Mouse (Mus musculus) spleen, postnatal 36 days (tissue): Measurements from ENCODE around the gene Wdr73.
A peak's percentile ranks its signal among the peaks of the same experiment; 100 is the strongest.

ENCODE experiments used
- DNase-seq, 2 experiments: peaks; one replicate each; pipeline ENCODE4 v3.0.0; 2022; ENCODE audit warnings: low spot score in 2 of 2, mixed read lengths in 1 of 2

The Wdr73 gene

DNA sequence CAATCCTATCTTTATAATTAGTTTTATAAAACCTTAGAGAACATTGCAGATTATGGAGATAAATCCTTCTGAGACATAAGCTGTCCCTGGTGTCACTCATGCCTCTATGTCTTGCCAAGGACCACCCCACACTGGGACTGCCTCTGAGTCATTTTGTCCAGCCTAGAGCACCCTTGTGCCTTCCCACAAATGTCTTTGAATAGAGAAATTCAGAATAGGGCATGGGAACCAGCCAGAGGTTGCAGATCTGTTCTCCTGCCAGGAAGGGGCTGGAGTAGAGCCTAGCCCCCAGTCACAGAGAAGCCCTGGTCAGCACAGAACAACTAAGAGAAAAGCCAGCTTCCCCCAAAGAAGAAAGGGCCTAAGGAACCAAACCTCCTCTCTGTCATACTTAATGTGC is 45.8 kb downstream of the Wdr73 start:
- no peak for DNase-seq

DNA sequence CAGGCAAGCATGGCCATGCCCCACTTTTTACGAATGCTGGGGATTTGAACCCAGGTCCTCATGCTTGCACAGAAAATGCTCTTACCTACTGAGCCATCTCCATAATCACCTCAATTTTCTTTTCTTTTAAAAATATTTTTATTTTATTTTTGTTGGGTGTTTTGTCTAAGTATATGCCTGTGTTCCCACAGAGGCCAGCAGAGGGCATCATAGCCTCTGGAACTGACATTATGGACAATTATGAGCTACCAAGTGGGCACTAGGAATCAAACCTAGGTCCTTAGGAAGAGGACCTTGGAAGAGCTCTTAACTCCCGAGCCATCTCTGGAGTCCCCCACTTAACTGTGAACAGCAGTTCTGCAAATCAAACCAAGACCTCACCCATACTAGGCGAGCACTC is 47.9 kb downstream of the Wdr73 start:
- DNase-seq: no peak

- no peak for DNase-seq
These were observed 50.5 kb downstream of the Wdr73 start for GRCm38 (mm10) chr7:80850520-80850919.

DNA sequence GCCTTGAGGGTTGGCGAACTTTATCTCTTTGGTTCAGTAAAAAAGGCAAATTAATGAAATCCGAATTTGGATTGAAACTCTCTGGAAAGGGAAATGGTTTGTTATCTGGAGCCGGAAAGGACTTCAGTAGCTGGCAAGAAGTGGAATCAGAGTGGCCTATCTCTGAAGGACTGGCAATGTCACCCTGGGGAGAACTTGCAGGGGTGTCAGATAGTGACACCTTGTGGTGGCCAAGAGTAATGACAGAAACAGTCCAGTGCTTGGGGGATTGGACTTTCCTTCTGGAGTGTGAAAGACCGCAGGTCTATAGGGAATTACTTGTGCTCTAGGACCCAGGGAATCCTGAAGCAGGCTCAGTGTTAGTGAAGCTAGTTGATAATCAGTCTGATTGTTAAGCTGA is 51.4 kb downstream of the Wdr73 start:
- DNase-seq: peak; percentile 45 to 49

GRCm38 (mm10) chr7:80849267-80849666 is 51.8 kb downstream of the Wdr73 start:
- DNase-seq: no peak

- no peak for DNase-seq
These were observed 54.4 kb downstream of the Wdr73 start for GRCm38 (mm10) chr7:80846709-80847108.

DNA sequence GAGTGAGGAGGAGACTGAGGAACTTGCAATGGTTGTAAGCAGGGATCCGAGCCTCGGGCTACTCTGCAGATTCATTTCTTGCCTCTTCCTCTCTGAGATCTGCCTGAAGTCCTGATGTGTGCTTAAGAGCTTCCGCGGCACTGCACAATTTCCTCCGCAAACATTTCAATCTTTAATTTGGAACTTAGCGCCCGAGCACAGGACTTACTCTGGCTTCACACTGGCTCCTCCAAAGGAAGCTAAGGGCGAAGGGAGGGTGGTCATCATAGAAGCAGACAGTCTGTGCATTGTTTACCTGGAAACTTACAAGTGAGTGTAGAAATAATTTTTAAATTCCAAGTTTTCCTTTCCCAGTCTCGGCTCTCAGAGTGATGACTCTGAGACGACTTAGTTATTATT is 54.8 kb downstream of the Wdr73 start:
- no peak for DNase-seq

GRCm38 (mm10) chr7:80845621-80846279 is 55.3 kb downstream of the Wdr73 start:
- DNase-seq: no peak

DNA sequence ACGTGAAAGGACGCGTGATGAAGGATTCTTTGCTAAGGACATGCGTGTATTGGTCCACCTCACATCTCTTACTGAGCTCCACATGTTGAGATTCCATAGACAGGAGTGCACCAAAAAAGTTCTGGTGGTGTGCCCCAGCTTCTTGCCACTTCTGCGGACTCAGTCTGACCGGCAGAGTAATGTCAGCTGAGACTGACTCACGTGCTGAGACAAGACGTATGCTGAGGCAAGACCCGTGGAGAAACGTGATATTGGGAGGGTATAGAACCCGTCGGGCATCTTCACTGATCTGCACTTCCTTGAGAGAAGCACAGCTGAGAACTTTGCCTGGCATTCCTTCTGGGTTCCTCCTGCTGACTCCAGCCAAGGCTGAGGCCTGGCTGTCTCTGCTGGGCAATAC is 56.4 kb downstream of the Wdr73 start:
- DNase-seq: no peak

- no peak for DNase-seq
These were observed 57.0 kb downstream of the Wdr73 start for GRCm38 (mm10) chr7:80843910-80844640.

- DNase-seq: no peak
These were observed 57.9 kb downstream of the Wdr73 start for GRCm38 (mm10) chr7:80843176-80843575.

GRCm38 (mm10) chr7:80842132-80842531 is 58.9 kb downstream of the Wdr73 start:
- DNase-seq: no peak

DNA sequence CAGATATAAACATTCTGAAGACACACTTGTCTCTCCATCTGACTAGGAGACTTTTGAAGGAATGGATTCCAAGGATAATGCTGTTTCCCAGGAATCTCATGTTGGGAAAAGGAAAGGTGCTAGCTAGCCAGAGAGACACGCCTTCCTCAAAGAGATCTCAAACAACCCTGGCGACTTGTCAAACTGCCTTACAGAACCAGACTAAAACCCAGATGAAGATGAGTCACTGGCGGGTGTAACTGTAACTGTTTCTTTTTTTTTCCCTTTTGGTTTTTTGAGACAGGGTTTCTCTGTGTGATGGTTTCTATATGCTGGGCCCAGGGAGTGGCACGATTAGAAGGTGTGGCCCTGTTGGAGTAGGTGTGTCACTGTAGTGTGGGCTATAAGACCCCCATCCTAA is 60.1 kb downstream of the Wdr73 start:
- DNase-seq: no peak
